Mouse (Mus musculus) left cerebral cortex, postnatal 36 days (tissue): ENCODE measurements at regions not wholly inside any gene's neighbourhood (a gene's known extent, or its start where the extent isn't known, plus 50 kb on each side); places are given as distances from the start of the nearest gene placed in this dataset.

ENCODE experiments used
- DNase-seq, 2 experiments: peaks; one replicate each; pipeline ENCODE4 v3.0.0; 2021 to 2022; ENCODE audit warnings: low spot score in 2 of 2, mixed read lengths in 1 of 2
- intact Hi-C: fragments of 180-260 bp; cut with DNase I; formaldehyde crosslinking; loops from one replicate; pipeline ENCODE4 v1.15.1; 2025

- intact Hi-C loops = no loop called here
- DNase-seq = no peak
These were observed 766.3 kb upstream of the Cdh10 start for GRCm38 (mm10) chr15:18052219-18053030.

DNA sequence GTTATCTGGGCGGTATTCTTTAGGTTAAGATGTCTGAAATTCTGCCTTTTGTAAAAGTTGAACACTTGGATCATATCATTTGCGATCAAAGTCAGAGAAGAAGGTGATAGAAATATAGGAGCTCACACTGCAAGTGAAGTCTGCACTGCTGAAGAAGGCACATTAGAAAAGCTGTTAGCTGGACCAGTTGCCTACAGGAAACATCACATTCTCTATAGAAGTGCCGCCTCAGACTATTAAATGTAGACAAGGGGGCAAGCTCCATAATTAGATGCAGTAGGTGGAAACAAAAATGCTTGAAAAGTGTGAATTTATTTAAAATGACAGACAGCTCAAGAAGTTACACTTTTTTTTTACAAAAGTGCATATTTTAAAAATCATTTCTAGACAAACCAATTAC is 753.2 kb upstream of the Cdh10 start:
- intact Hi-C loops = loop anchor here (5.0 kb wide), 1 partner anchor 752 kb away; the partner anchor contains the start of gene Cdh10
- DNase-seq = no peak

- intact Hi-C loops = no loop called here
These were observed 739.1 kb upstream of the Cdh10 start for GRCm38 (mm10) chr15:18079644-18080043.

More at GRCm38 (mm10) chr15:18079644-18080043, 739.1 kb upstream of the Cdh10 start:
- no peak for DNase-seq
